Mouse (Mus musculus): ENCODE measurements around the gene Creb5. TPM values are rescaled to one million over a fixed set of nuclear protein-coding genes. Genes with fewer than 3 reads are reported as not detected.

Creb5 gene
- polyA plus RNA-seq, 1 experiment: 4.0 TPM

GRCm38 (mm10) chr6:53649782-53650181 lies 362.7 kb downstream of the Creb5 start:
- Histone ChIP-seq H3K4me1 (ENCODE audit: control insufficient read depth, insufficient read depth, low read length) (no peaks in the 10 kb centered on the region), H3K4me3 (replicated peaks; ENCODE audit: extremely low read depth, low read depth, low read length) (no peak overlapping the region)
- no peak for TF ChIP-seq POLR2A (IDR thresholded peaks at IDR 0.05; ENCODE audit: borderline replicate concordance, extremely low read depth, low read depth, low read length)
- TF ChIP-seq CTCF (IDR thresholded peaks at IDR 0.05; ENCODE audit: insufficient read depth, low read length): no peak
- no peak for DNase-seq
- WGBS: 86% methylated on average over 1 of the region's 1 CpGs

- H3K4me3 ChIP-seq (replicated peaks; ENCODE audit: extremely low read depth, low read depth, low read length): no peak overlapping the region
- 69% methylated on average over 5 of the region's 5 CpGs for WGBS
- DNase-seq: no peak
- TF ChIP-seq CTCF (IDR thresholded peaks at IDR 0.05; ENCODE audit: insufficient read depth, low read length): no peak
- no peak for TF ChIP-seq POLR2A (IDR thresholded peaks at IDR 0.05; ENCODE audit: borderline replicate concordance, extremely low read depth, low read depth, low read length)
- H3K4me1 ChIP-seq (ENCODE audit: control insufficient read depth, insufficient read depth, low read length): no peaks in the 10 kb centered on the region
These were observed 365.6 kb downstream of the Creb5 start for GRCm38 (mm10) chr6:53652691-53653090.

- no peak for TF ChIP-seq POLR2A (IDR thresholded peaks at IDR 0.05; ENCODE audit: borderline replicate concordance, extremely low read depth, low read depth, low read length)
- TF ChIP-seq CTCF (IDR thresholded peaks at IDR 0.05; ENCODE audit: insufficient read depth, low read length): no peak
- no peak for DNase-seq
- Histone ChIP-seq H3K4me3 (replicated peaks; ENCODE audit: extremely low read depth, low read depth, low read length) (no peak overlapping the region), H3K4me1 (ENCODE audit: control insufficient read depth, insufficient read depth, low read length) (no peaks in the 10 kb centered on the region)
- 68% methylated on average over 8 of the region's 8 CpGs for WGBS
These were observed 366.8 kb downstream of the Creb5 start for GRCm38 (mm10) chr6:53653706-53654360.

- 56% methylated on average over 12 of the region's 12 CpGs for WGBS
- Histone ChIP-seq H3K4me1 (ENCODE audit: control insufficient read depth, insufficient read depth, low read length) (no peaks in the 10 kb centered on the region), H3K4me3 (replicated peaks; ENCODE audit: extremely low read depth, low read depth, low read length) (no peak overlapping the region)
- TF ChIP-seq CTCF (IDR thresholded peaks at IDR 0.05; ENCODE audit: insufficient read depth, low read length): no peak
- TF ChIP-seq POLR2A (IDR thresholded peaks at IDR 0.05; ENCODE audit: borderline replicate concordance, extremely low read depth, low read depth, low read length): no peak
- no peak for DNase-seq
These were observed 367.3 kb downstream of the Creb5 start for GRCm38 (mm10) chr6:53654361-53654824.

GRCm38 (mm10) chr6:53656466-53656865 lies 369.4 kb downstream of the Creb5 start:
- no peak overlapping the region for H3K4me3 ChIP-seq (replicated peaks; ENCODE audit: extremely low read depth, low read depth, low read length)
- DNase-seq: no peak
- WGBS: 80% methylated on average over 3 of the region's 3 CpGs
- H3K4me1 ChIP-seq (ENCODE audit: control insufficient read depth, insufficient read depth, low read length): no peaks in the 10 kb centered on the region
- TF ChIP-seq CTCF (IDR thresholded peaks at IDR 0.05; ENCODE audit: insufficient read depth, low read length) (no peak), POLR2A (IDR thresholded peaks at IDR 0.05; ENCODE audit: borderline replicate concordance, extremely low read depth, low read depth, low read length) (no peak)

GRCm38 (mm10) chr6:53657483-53657882 lies 370.4 kb downstream of the Creb5 start:
- Histone ChIP-seq H3K4me1 (ENCODE audit: control insufficient read depth, insufficient read depth, low read length) (no peaks in the 10 kb centered on the region), H3K4me3 (replicated peaks; ENCODE audit: extremely low read depth, low read depth, low read length) (no peak overlapping the region)
- DNase-seq: no peak
- TF ChIP-seq POLR2A (IDR thresholded peaks at IDR 0.05; ENCODE audit: borderline replicate concordance, extremely low read depth, low read depth, low read length) (no peak), CTCF (IDR thresholded peaks at IDR 0.05; ENCODE audit: insufficient read depth, low read length) (no peak)
- 79% methylated on average over 4 of the region's 4 CpGs for WGBS

- Histone ChIP-seq H3K4me3 (replicated peaks; ENCODE audit: extremely low read depth, low read depth, low read length) (no peak overlapping the region), H3K4me1 (ENCODE audit: control insufficient read depth, insufficient read depth, low read length) (no peaks in the 10 kb centered on the region)
- TF ChIP-seq POLR2A (IDR thresholded peaks at IDR 0.05; ENCODE audit: borderline replicate concordance, extremely low read depth, low read depth, low read length): no peak
- TF ChIP-seq CTCF (IDR thresholded peaks at IDR 0.05; ENCODE audit: insufficient read depth, low read length): no peak
- 65% methylated on average over 11 of the region's 11 CpGs for WGBS
- no peak for DNase-seq
These were observed 376.1 kb downstream of the Creb5 start for GRCm38 (mm10) chr6:53662858-53663833.

- H3K4me1 ChIP-seq (ENCODE audit: control insufficient read depth, insufficient read depth, low read length): no peaks in the 10 kb centered on the region
- no peak for DNase-seq
- H3K4me3 ChIP-seq (replicated peaks; ENCODE audit: extremely low read depth, low read depth, low read length): no peak overlapping the region
- TF ChIP-seq CTCF (IDR thresholded peaks at IDR 0.05; ENCODE audit: insufficient read depth, low read length): no peak
- no peak for TF ChIP-seq POLR2A (IDR thresholded peaks at IDR 0.05; ENCODE audit: borderline replicate concordance, extremely low read depth, low read depth, low read length)
- WGBS: 43% methylated on average over 1 of the region's 1 CpGs
These were observed 377.7 kb downstream of the Creb5 start for GRCm38 (mm10) chr6:53664759-53665158.

- no peak for DNase-seq
- Histone ChIP-seq H3K4me1 (ENCODE audit: control insufficient read depth, insufficient read depth, low read length) (no peaks in the 10 kb centered on the region), H3K4me3 (replicated peaks; ENCODE audit: extremely low read depth, low read depth, low read length) (no peak overlapping the region)
- TF ChIP-seq CTCF (IDR thresholded peaks at IDR 0.05; ENCODE audit: insufficient read depth, low read length) (no peak), POLR2A (IDR thresholded peaks at IDR 0.05; ENCODE audit: borderline replicate concordance, extremely low read depth, low read depth, low read length) (no peak)
- 69% methylated on average over 5 of the region's 5 CpGs for WGBS
These were observed 379.4 kb downstream of the Creb5 start for GRCm38 (mm10) chr6:53666503-53666902.

Measured in lung, adult 2 months (tissue).